Mouse (Mus musculus) ES-E14 (cell line): ENCODE measurements at regions not wholly inside any gene's neighbourhood (a gene's known extent, or its start where the extent isn't known, plus 50 kb on each side); places are given as distances from the start of the nearest gene placed in this dataset.

ENCODE experiments used
- DNase-seq: peaks from one replicate; pipeline ENCODE4 v3.0.0-alpha.2; 2013; ENCODE audit warnings: low read depth, low spot score
- H3K27ac ChIP-seq: 2 replicates; pipeline ENCODE4 v1.5.1; 2012; ENCODE audit warnings: low read depth, mild to moderate bottlenecking, low read length, moderate library complexity, mixed read lengths; ENCODE audit not compliant: poor library complexity, insufficient read depth, severe bottlenecking
- H3K36me3 ChIP-seq: 2 replicates; pipeline ENCODE4 v1.6.1; 2012; ENCODE audit warnings: mild to moderate bottlenecking, low read length, moderate library complexity, mixed read lengths; ENCODE audit not compliant: control insufficient read depth, poor library complexity, insufficient read depth, severe bottlenecking
- H3K4me1 ChIP-seq, 2 experiments: fragments of 150-350 bp in 1 of 2; sonication (generic) in 1 of 2; 2 replicates each; pipeline ENCODE4 v1.6.1; 2012; ENCODE audit warnings: low read length in 2 of 2, mild to moderate bottlenecking in 1 of 2, mixed read lengths in 1 of 2; ENCODE audit not compliant: control insufficient read depth in 2 of 2, insufficient read depth in 2 of 2, poor library complexity in 1 of 2
- H3K4me3 ChIP-seq, 2 experiments: fragments of 150-350 bp in 1 of 2; sonication (generic) in 1 of 2; 2 replicates each; pipeline ENCODE4 v1.5.1; 2012; ENCODE audit warnings: low read length in 2 of 2, low read depth in 1 of 2, mild to moderate bottlenecking in 1 of 2, mixed read lengths in 1 of 2; ENCODE audit not compliant: insufficient read depth in 1 of 2, poor library complexity in 1 of 2, severe bottlenecking in 1 of 2
- H3K9ac ChIP-seq: 2 replicates; pipeline ENCODE4 v1.6.1; 2012; ENCODE audit warnings: low read depth, mild to moderate bottlenecking, low read length, mixed read lengths; ENCODE audit not compliant: poor library complexity, insufficient read depth, severe bottlenecking
- H3K9me3 ChIP-seq: fragments of 150-350 bp; sonication (generic); 2 replicates; pipeline ENCODE4 v1.6.1; 2012; ENCODE audit warnings: low read depth, mild to moderate bottlenecking, low read length; ENCODE audit not compliant: control insufficient read depth, insufficient read depth
- CHD2 ChIP-seq: IDR thresholded peaks from 2 replicates; pipeline ENCODE4 v1.6.1; 2014; ENCODE audit warnings: mild to moderate bottlenecking, low read depth, low read length, inconsistent platforms
- HCFC1 ChIP-seq: IDR thresholded peaks from 2 replicates; pipeline ENCODE4 v1.6.1; 2012; ENCODE audit warnings: low read length, inconsistent platforms, borderline replicate concordance; ENCODE audit not compliant: insufficient read depth
- MAFK ChIP-seq: IDR thresholded peaks from 2 replicates; pipeline ENCODE4 v1.6.1; 2014; ENCODE audit warnings: mild to moderate bottlenecking, low read depth, low read length, inconsistent platforms; ENCODE audit not compliant: insufficient read depth
- ZC3H11A ChIP-seq: IDR thresholded peaks from 2 replicates; pipeline ENCODE4 v1.6.1; 2012; ENCODE audit warnings: low read depth, mild to moderate bottlenecking, inconsistent platforms, low read length, borderline replicate concordance
- ZNF384 ChIP-seq: IDR thresholded peaks from 2 replicates; pipeline ENCODE4 v1.6.1; 2012; ENCODE audit warnings: low read depth, low read length, inconsistent platforms
- in situ Hi-C, 2 experiments: fragments of 600-800 bp; cut with MboI; formaldehyde crosslinking; loops; one replicate each; pipeline ENCODE4 v1.15.1; 2025; ENCODE audit warnings: low sequenced_read_pairs in 2 of 2, inconsistent platforms in 1 of 2; ENCODE audit not compliant: unreplicated experiment in 2 of 2

DNA sequence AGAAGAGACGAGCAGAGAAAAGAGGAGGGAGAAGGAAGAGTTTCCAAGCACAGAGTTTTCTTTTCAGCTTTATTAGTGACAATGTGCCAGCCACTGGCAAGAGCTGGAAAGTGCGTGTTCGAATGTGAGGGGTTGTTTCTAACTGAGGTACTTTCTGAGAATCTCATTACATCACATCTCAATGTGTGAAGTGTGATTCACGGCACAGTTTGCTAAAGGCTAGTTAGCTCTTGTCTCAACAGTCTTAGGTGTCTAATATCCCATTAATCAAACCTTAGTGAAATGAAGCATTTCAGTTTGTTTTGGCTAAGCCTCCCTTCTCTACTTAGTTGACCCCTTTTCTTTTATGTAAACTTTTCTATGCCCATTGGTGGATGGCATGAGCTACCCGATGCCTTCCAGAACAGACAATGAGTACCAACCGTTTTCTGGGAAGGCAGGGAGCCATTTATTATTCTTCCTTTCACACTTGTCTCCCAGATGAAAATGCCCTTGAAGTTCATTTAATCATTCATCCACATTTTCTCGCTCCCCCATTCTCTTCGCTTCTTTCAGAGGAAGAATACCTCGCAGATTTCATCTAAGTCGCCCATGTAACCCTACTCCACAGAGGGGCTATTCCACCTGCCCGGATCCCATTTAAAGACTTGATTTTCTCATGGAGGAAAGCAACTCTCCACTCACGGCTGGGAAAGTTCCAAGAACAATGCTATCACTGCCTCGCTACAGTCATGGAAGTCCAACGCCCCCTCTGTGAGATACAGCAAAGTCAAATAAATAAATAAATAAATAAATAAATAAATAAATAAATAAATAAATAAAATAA is 348.0 kb downstream of the Tmem182 start:
- no peaks in the 10 kb centered on the region for H3K9me3 ChIP-seq
- H3K4me3 ChIP-seq: no peak overlapping the region
- no peak overlapping the region for H3K27ac ChIP-seq
- in situ Hi-C loops: no loop called here
- H3K36me3 ChIP-seq: no peaks in the 10 kb centered on the region
- H3K9ac ChIP-seq: no peak overlapping the region
- no peak for DNase-seq
- H3K4me1 ChIP-seq: no peaks in the 10 kb centered on the region
- TF ChIP-seq MAFK (no peak), ZC3H11A (no peak), HCFC1 (no peak), CHD2 (no peak), ZNF384 (no peak)

GRCm38 (mm10) chr1:41154198-41154597 is 348.8 kb downstream of the Tmem182 start:
- Histone ChIP-seq H3K9me3 (no peaks in the 10 kb centered on the region), H3K36me3 (no peaks in the 10 kb centered on the region), H3K4me1 (no peaks in the 10 kb centered on the region), H3K27ac (no peak overlapping the region), H3K4me3 (no peak overlapping the region), H3K9ac (no peak overlapping the region)
- no peak for TF ChIP-seq HCFC1
- TF ChIP-seq CHD2: no peak
- TF ChIP-seq ZNF384: no peak
- no peak for DNase-seq
- in situ Hi-C loops: no loop called here

DNA sequence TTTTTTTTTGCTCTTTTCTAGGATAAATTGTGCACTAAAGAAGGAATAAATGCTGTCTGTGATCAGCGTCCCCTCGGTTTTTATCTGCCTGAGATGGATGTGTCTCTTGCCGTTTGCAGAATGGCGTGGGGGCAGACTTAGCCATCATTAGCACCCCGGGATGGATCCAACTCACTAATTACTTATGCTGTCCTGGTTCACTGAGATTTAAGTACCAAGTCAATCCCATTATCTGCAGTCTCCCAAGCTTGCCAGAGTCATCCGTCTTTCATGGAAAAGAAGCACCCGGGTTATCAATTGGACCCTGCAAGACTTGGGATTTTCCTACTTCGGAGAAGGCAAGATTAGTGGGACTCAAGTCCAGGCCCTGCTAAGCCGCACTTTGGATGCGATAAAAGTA is 351.5 kb downstream of the Tmem182 start:
- no peak overlapping the region for H3K9ac ChIP-seq
- no peak for TF ChIP-seq CHD2
- in situ Hi-C loops: no loop called here
- no peaks in the 10 kb centered on the region for H3K4me1 ChIP-seq
- H3K27ac ChIP-seq: no peak overlapping the region
- no peak overlapping the region for H3K4me3 ChIP-seq
- no peaks in the 10 kb centered on the region for H3K36me3 ChIP-seq
- H3K9me3 ChIP-seq: no peaks in the 10 kb centered on the region
- no peak for DNase-seq

DNA sequence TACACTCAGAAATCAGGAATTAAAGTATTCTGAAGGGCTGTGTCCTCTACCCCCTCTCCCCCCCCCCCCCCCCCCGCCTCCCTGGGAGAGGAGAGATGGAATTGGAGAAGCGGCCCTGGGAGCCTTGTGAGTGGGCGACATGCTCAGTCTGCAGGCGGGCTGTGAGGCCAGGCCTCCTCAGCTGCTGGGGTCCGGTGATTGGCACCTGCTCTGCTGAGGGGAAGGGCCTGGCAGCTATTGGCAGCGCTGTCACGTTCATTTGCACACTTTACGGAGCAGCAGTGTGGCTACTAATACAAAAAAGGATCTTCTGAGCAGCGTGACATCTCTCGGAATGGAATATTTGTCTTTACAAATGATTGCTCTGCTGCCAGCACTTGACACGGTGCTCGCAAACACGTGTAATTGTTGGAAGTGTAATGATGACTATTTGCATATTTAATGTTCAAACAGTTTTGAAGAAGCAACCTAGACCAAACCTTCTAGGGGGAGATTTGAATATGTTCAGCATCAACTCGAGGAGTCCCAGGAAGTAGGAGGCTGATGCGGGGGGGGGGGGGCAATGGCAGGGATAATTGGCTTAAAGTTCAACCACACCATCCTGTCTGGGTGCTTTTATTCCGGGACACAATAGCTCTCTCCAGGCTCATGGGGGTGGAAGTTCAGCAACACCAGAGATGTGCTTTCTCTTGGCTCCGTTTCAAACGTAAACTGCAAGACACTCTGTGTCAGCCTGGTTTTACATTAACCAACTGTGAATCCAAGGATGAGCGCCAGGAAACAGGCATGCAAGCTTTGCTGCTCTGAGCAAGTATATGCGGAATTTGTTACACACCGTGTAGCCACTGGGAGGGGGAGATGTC is 352.5 kb downstream of the Tmem182 start:
- Histone ChIP-seq H3K4me1 (no peaks in the 10 kb centered on the region), H3K9ac (no peak overlapping the region), H3K36me3 (no peaks in the 10 kb centered on the region), H3K27ac (no peak overlapping the region), H3K4me3 (no peak overlapping the region), H3K9me3 (no peaks in the 10 kb centered on the region)
- TF ChIP-seq HCFC1: no peak
- TF ChIP-seq ZNF384: no peak
- TF ChIP-seq ZC3H11A: no peak
- TF ChIP-seq CHD2: no peak
- no peak for TF ChIP-seq MAFK
- in situ Hi-C loops: no loop called here
- DNase-seq: no peak
